Mouse (Mus musculus) forebrain, embryonic 12.5 days (tissue): ENCODE measurements around the gene Prkce. TPM values are rescaled to one million over a fixed set of nuclear protein-coding genes. Genes with fewer than 3 reads are reported as not detected.

Experiments
- ATAC-seq: fragments of 200-750 bp; cut with Nextera tagmentation; 2 replicates; pipeline ENCODE4 v1.8.0; 2017; ENCODE audit warnings: moderate TSS enrichment; ENCODE audit not compliant: low FRiP score
- H3K27ac ChIP-seq: fragments of 300-500 bp; sonication (generic); 2 replicates; pipeline ENCODE4 v1.5.1; 2016; ENCODE audit warnings: mild to moderate bottlenecking
- H3K27me3 ChIP-seq: fragments of 300-500 bp; sonication (generic); 2 replicates; pipeline ENCODE4 v1.6.1; 2016; ENCODE audit warnings: mild to moderate bottlenecking
- H3K36me3 ChIP-seq: fragments of 300-500 bp; sonication (generic); replicated peaks from 2 replicates; pipeline ENCODE4 v1.6.1; 2016; ENCODE audit warnings: mild to moderate bottlenecking
- H3K4me1 ChIP-seq: fragments of 300-500 bp; sonication (generic); 2 replicates; pipeline ENCODE4 v1.6.1; 2016
- H3K4me2 ChIP-seq: fragments of 300-500 bp; sonication (generic); 2 replicates; pipeline ENCODE4 v1.6.1; 2016; ENCODE audit warnings: mild to moderate bottlenecking, moderate library complexity
- H3K4me3 ChIP-seq: fragments of 300-500 bp; sonication (generic); replicated peaks from 2 replicates; pipeline ENCODE4 v1.5.1; 2016; ENCODE audit warnings: mild to moderate bottlenecking
- H3K9ac ChIP-seq: fragments of 300-500 bp; sonication (generic); 2 replicates; pipeline ENCODE4 v1.6.1; 2016; ENCODE audit warnings: mild to moderate bottlenecking
- H3K9me3 ChIP-seq: fragments of 300-500 bp; sonication (generic); 2 replicates; pipeline ENCODE4 v1.6.1; 2016
- WGBS: fragments of 180-500 bp; shearing (Covaris S2); methylation state at CpG from one replicate; pipeline ENCODE4 v1.1.7; 2016; 5-methylcytosine and 5-hydroxymethylcytosine counted together
- polyA plus RNA-seq: library from polyadenylated mRNA; unstranded; fragments of >200 nt; fragmentation: Nextera tagmentation; extraction: Ambion mirVana; gene quantifications from 2 replicates; pipeline ENCODE4 v1.2.1, GENCODE M21; 2016

The Prkce gene
- polyA plus RNA-seq, 1 experiment from 2014 or later = 6.0 TPM

DNA sequence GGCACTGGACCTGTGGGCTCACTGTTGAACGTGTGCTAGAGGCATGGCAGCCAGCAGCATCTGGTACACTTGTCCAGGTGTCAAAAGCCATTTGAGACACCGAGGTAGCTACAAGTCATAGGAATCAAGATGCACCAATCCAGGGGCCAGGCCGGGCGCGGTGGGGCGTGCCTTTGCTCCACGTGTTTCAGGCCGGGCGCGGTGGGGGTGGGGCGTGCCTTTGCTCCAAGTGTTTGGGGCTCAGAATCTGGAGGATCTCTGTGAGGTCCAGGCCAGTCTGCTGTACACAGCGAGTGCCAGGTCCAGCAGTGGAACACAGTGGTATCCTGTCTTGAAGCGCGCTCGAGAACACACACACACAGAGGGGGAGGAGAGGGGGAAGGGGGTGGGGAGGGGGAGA lies 4.9 kb upstream of the Prkce start:
- H3K27me3 ChIP-seq = no peaks in the 10 kb centered on the region
- H3K4me3 ChIP-seq = no peak overlapping the region
- no peaks in the 10 kb centered on the region for H3K36me3 ChIP-seq
- peaks cover 5% of the 10 kb centered on the region; the same call in 1 of the 2 replicates for H3K4me1 ChIP-seq
- H3K4me2 ChIP-seq = no peak overlapping the region
- H3K27ac ChIP-seq = no peak overlapping the region
- no peaks in the 10 kb centered on the region for H3K9me3 ChIP-seq
- no peak overlapping the region for H3K9ac ChIP-seq
- 51% methylated on average over 15 of the region's 15 CpGs for WGBS
- ATAC-seq = no peak

DNA sequence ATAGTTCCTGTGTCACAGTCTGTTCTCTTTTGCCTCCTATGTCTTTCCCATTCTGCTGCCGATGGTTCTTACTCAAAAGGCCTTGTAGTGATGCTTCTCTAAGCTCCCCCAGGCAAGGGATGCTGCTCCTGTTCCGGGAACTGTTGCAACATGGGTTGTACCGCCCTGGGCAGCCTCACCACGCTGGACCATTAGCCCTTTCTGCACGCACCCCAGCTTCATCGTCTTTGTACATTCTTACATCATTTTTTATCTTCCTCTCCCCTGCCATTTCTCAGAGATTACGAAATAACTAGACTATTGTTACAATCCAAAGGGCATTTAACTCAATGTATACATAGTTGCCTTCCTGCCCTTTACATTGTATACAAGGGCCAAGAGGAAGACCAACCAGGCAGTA lies 3.2 kb upstream of the Prkce start:
- ATAC-seq = no peak
- 84% methylated on average over 7 of the region's 7 CpGs for WGBS
- H3K27me3 ChIP-seq = peaks cover 7% of the 10 kb centered on the region
- no peak overlapping the region for H3K27ac ChIP-seq
- no peak overlapping the region for H3K4me3 ChIP-seq
- no peaks in the 10 kb centered on the region for H3K9me3 ChIP-seq
- H3K36me3 ChIP-seq = no peaks in the 10 kb centered on the region
- no peak overlapping the region for H3K9ac ChIP-seq
- peaks cover 16% of the 10 kb centered on the region for H3K4me1 ChIP-seq
- H3K4me2 ChIP-seq = no peak overlapping the region

DNA sequence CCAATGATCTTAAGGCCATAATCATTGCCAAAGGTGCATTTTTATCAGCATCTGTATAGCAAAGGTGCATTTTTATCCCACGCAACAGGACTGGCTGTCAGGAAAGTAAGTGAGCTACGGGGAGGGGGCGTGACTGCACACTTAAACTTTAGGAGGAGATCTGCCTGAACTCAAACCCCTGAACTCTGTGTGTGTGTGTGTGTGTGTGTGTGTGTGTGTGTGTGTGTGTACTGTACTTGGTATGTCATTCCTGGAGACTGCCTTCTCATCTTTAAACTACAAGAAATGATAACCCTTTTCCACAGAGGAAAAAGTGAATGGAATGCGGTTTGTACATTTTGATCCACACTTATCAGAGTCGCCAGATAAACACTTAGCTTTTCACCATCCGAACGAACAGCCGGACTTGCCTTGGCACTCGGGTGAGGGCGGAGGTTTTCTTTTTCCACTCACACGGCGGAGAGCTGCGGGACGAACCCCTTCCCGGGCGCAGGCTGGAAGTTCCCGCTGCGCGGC lies 1.5 kb upstream of the Prkce start:
- Histone ChIP-seq H3K9ac (peak overlapping the region; percentile 78), H3K9me3 (no peaks in the 10 kb centered on the region), H3K4me3 (peak overlapping the region; percentile 67), H3K4me1 (peaks cover 28% of the 10 kb centered on the region), H3K27ac (peak overlapping the region; percentile 91), H3K4me2 (peak overlapping the region; percentile 90), H3K36me3 (no peaks in the 10 kb centered on the region), H3K27me3 (peaks cover 24% of the 10 kb centered on the region)
- ATAC-seq = no peak
- WGBS = 5% methylated on average over 10 of the region's 19 CpGs

- Histone ChIP-seq H3K27me3 (peaks cover 24% of the 10 kb centered on the region), H3K27ac (peak overlapping the region; percentile 91), H3K4me3 (peak overlapping the region; percentile 67), H3K4me1 (peaks cover 28% of the 10 kb centered on the region), H3K4me2 (peak overlapping the region; percentile 90), H3K36me3 (no peaks in the 10 kb centered on the region), H3K9me3 (no peaks in the 10 kb centered on the region), H3K9ac (peak overlapping the region; percentile 78)
- ATAC-seq = peak; percentile 70
- WGBS = under 1% methylated on average over 41 of the region's 46 CpGs
Measured at GRCm38 (mm10) chr17:86166567-86167319, 842 bp upstream of the Prkce start.

DNA sequence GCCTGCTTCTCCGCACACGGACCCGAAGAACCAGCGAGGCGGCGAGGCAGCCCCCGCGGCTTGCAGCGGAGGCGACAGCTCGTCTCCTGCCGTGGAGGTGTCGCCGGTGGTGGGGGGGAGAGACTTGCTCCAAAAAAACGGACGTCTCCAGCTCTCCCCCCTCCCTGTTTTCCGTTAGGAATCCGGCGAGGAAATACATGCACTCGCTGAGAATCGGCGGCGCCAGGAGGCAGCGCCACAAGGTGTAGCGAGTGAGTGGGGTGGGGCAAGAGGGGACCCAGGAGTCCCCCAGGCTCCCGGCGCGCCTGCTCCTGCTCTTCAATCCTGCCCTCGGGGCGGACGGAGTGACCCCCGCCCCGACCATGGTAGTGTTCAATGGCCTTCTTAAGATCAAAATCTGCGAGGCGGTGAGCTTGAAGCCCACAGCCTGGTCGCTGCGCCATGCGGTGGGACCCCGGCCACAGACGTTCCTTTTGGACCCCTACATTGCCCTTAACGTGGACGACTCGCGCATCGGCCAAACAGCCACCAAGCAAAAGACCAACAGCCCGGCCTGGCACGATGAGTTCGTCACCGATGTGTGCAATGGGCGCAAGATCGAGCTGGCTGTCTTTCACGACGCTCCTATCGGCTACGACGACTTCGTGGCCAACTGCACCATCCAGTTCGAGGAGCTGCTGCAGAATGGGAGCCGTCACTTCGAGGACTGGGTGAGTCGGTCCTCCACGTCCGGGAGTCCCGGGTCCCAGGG lies 821 bp downstream of the Prkce start:
- Histone ChIP-seq H3K9me3 (no peaks in the 10 kb centered on the region), H3K4me1 (peaks cover 28% of the 10 kb centered on the region), H3K36me3 (no peaks in the 10 kb centered on the region; the same call in 1 of the 2 replicates), H3K9ac (peak overlapping the region; percentile 78), H3K4me3 (peak overlapping the region; percentile 67), H3K27me3 (peaks cover 24% of the 10 kb centered on the region), H3K4me2 (peak overlapping the region; percentile 90), H3K27ac (peak overlapping the region; percentile 91)
- 0 out of 2 replicates have a peak, but pooled peaks have one; percentile 3 for ATAC-seq
- WGBS = under 1% methylated on average over 64 of the region's 64 CpGs

GRCm38 (mm10) chr17:86169092-86169491 lies 1.5 kb downstream of the Prkce start:
- no peak for ATAC-seq
- Histone ChIP-seq H3K9me3 (no peaks in the 10 kb centered on the region), H3K27me3 (peaks cover 24% of the 10 kb centered on the region), H3K4me2 (peak overlapping the region; percentile 90), H3K36me3 (no peaks in the 10 kb centered on the region; the same call in 1 of the 2 replicates), H3K4me3 (peak overlapping the region; percentile 67), H3K27ac (no peak overlapping the region), H3K9ac (peak overlapping the region; percentile 78; the same call in 1 of the 2 replicates), H3K4me1 (peaks cover 28% of the 10 kb centered on the region)
- WGBS = 24% methylated on average over 6 of the region's 6 CpGs

GRCm38 (mm10) chr17:86170164-86170958 lies 2.8 kb downstream of the Prkce start:
- Histone ChIP-seq H3K27me3 (peaks cover 24% of the 10 kb centered on the region), H3K4me3 (no peak overlapping the region), H3K36me3 (no peaks in the 10 kb centered on the region; the same call in 1 of the 2 replicates), H3K27ac (no peak overlapping the region), H3K9ac (peak overlapping the region; percentile 17; the same call in 1 of the 2 replicates), H3K4me2 (peak overlapping the region; percentile 90), H3K9me3 (no peaks in the 10 kb centered on the region), H3K4me1 (peaks cover 31% of the 10 kb centered on the region)
- WGBS = 67% methylated on average over 9 of the region's 9 CpGs
- ATAC-seq = no peak

DNA sequence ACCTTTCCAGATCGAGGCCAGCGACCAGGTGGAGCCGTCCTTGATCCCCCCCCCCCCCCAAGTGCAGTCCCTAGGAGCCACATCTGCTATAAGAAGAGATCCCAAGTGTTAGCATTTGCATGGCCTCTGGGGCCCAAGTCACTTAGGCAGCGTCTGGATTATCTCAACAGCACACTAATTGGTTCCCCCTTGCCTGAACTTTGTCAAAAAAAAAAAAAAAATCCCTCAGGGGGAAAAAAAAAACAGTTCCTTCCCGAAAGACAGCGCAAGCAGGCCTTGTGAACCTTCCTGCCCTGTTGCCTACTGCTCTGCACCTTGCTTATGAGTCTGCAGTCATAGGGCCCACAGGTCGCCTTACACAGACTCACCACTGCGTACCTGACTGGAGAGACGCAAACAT lies 7.9 kb downstream of the Prkce start:
- 64% methylated on average over 9 of the region's 9 CpGs for WGBS
- Histone ChIP-seq H3K27me3 (peaks cover 6% of the 10 kb centered on the region; the same call in 1 of the 2 replicates), H3K4me1 (peaks cover 4% of the 10 kb centered on the region; the same call in 1 of the 2 replicates), H3K9me3 (no peaks in the 10 kb centered on the region), H3K36me3 (no peaks in the 10 kb centered on the region; the same call in 1 of the 2 replicates), H3K4me2 (no peak overlapping the region), H3K27ac (no peak overlapping the region), H3K9ac (no peak overlapping the region), H3K4me3 (no peak overlapping the region)
- no peak for ATAC-seq

GRCm38 (mm10) chr17:86176722-86177121 lies 9.1 kb downstream of the Prkce start:
- 0 out of 2 replicates have a peak, but pooled peaks cover 3% of the 10 kb centered on the region for H3K4me1 ChIP-seq
- H3K9me3 ChIP-seq = no peaks in the 10 kb centered on the region
- H3K27me3 ChIP-seq = no peaks in the 10 kb centered on the region
- no peak overlapping the region for H3K9ac ChIP-seq
- H3K4me2 ChIP-seq = no peak overlapping the region
- no peak overlapping the region for H3K4me3 ChIP-seq
- H3K27ac ChIP-seq = no peak overlapping the region
- H3K36me3 ChIP-seq = no peaks in the 10 kb centered on the region; the same call in 1 of the 2 replicates
- 75% methylated on average over 7 of the region's 7 CpGs for WGBS
- no peak for ATAC-seq

DNA sequence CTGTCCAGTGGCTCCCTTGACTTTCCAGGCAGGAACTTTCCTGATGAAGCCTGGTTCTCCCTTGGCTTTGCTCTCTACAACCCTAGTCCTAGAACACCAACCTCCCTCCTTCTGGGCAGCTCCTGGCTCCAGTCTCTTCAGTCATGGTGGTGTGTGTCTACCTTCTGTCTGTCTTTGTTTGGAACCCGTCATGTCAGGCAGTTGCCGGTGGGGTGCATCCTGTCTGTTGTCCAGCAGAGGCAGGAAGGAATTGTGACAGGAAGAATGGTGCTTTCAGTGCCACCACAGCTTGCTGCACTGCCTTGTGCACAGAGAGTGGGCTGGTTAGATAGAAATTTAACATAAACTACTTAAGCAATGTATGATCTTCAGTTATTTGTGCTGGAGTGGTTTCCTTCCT lies 16.2 kb downstream of the Prkce start:
- Histone ChIP-seq H3K4me3 (no peak overlapping the region), H3K9me3 (no peaks in the 10 kb centered on the region), H3K27ac (no peak overlapping the region), H3K4me2 (no peak overlapping the region), H3K9ac (no peak overlapping the region), H3K36me3 (no peaks in the 10 kb centered on the region), H3K4me1 (peaks cover 10% of the 10 kb centered on the region), H3K27me3 (no peaks in the 10 kb centered on the region)
- ATAC-seq = no peak
- WGBS = 20% methylated on average over 2 of the region's 2 CpGs

DNA sequence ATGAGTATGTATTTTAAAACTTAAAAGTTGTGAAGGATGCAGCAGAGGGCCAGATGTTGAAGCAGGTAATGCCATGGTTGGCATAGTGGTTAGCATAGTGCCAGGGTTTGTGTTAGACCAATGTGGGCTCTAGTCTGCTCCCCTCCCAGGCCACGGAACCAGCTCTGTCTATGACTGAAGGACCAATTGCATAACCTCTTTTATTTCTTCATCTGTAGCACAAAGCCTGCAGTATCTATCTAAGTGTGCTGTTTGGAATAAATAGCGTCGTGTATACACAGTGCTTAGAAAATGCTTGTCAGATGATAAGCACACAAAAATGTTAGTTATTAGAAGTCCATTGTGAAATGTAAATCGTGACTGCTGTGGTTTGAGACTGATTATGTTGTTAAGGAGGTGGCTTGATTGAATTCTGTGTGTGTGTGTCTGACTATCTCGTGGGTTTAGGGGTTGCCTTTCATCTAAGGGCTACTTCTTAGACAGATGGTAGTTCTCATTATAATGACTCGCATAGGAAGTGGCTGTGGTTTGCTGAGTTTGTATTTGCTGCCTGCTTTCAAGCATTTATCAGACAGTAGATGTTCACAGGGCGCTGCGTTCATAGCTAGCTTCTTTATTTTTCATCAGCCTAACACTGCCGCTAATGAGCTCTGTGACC lies 17.1 kb downstream of the Prkce start:
- H3K9me3 ChIP-seq = no peaks in the 10 kb centered on the region
- no peaks in the 10 kb centered on the region for H3K27me3 ChIP-seq
- no peaks in the 10 kb centered on the region for H3K36me3 ChIP-seq
- ATAC-seq = no peak
- H3K4me1 ChIP-seq = peaks cover 10% of the 10 kb centered on the region
- H3K4me3 ChIP-seq = no peak overlapping the region
- WGBS = 61% methylated on average over 9 of the region's 9 CpGs
- H3K9ac ChIP-seq = no peak overlapping the region
- no peak overlapping the region for H3K4me2 ChIP-seq
- H3K27ac ChIP-seq = no peak overlapping the region
